Mouse (Mus musculus) lung, postnatal 14 days (tissue): ENCODE measurements around the gene Anxa7.

ENCODE experiments used
- DNase-seq: peaks from one replicate; pipeline ENCODE4 v3.0.0; 2021

Gene Anxa7

DNA sequence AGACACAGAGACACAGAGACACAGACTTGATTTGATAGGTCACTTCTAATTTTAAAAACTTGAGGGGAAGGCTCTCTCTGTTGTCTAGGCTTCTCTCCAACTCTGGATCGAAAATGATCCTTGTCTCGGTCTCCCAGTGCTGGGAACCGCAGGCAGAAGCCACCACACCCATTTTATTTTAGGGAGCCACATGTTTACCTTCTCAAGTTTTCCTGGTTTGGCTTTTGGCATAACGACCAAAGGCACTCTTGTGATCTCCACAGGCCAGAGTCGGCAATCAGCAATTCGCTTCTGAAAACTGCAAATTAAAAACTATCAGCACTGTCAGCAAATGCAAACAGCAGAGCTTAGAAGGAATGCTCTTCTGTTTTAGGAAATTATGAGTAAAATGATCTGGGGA is 48.2 kb downstream of the Anxa7 start:
- DNase-seq: no peak

DNA sequence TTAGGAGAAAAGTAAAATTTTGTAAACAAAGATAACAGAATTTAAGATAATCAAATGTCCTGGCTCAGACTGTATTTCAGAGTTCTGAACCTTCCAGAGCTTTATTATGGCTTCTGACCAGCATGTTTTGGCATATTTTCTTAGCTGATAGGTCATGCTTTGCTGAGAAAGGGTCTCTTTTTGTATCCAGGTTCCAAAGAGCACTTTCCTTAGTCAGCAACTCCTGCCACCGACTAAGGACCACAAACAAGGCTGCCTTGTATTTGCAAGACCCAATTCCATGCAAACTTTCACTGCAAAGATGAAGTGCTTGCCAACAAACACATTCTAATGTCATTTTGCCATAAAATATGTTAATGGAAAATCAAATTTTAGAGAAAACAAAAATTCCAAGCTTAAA is 50.1 kb downstream of the Anxa7 start:
- no peak for DNase-seq

DNA sequence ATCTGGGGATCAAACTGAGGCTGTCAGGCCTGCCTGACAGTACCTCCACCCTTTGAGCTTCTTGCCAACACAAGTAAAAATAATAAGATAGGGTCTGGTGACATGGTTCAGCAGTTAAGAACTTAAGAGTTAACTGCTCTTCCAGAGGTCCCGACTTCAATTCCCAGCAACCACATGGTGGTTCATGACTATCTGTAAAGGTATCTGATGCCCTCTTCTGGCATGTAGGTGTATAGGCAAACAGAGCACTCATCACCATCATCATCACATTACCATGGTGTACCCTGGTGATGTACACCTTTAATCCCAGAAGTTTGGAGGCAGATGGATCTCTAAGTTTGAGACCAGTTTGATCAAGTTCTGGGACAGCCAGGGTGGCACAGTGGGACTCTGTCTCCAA is 51.3 kb downstream of the Anxa7 start:
- DNase-seq: no peak

DNA sequence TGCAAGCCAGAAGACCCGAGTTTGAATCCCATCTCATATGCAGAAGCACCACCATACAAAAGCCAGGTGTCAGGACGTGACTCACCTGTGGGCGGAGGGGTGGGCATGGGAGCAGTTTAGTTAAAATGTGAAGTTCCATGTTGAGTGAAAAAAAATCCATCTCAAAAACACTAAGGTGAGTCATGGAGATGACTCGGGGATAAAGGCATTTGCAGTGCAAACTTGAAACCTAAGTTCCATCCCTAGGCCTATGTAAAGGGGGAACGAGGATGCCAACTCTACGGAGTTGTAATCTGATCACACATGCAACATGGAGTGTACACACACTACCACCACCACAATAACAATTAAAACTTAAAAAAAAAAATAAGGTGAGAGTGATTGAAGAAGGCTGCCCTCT is 56.9 kb downstream of the Anxa7 start:
- no peak for DNase-seq

DNA sequence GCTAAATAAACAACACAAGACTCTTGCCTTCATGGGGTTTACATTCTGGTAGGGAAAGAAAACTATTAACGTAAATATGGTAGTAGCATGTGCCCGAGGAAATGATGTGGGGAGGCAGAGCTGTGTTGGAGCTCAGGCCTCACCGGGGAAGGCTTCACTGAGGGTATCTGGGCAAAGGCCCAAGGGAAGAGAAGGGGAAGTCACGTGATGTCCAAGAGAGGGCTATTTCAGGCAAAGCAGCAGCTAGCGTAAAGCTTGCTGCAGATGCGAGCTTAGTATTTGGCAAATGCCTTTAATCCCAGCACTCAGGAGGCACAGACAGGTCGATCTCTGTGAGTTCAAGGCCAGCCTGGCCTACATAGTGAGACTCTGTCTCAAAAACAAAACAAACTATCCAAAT is 57.7 kb downstream of the Anxa7 start:
- peak; percentile 6 for DNase-seq
